In genomic region chr8:110749500-110750170, GRCm38 (mm10) we compare ENCODE assay signal across 9 mouse cellular contexts. TPM values are rescaled to one million over a fixed set of nuclear protein-coding genes. Genes with fewer than 3 reads are reported as not detected.
A peak's percentile ranks its signal among the peaks of the same experiment; 100 is the strongest.
DNase-seq lines count a peak whose midpoint lies in the region; ATAC-seq and TF ChIP-seq lines count a peak whose summit lies in the region.
"Had no signal": no experiment of that assay in that cellular context is flagged by ENCODE, and none has a peak within 500 bp of the region (broad histone marks: within the 10 kb centered on the region; RNA-seq: fewer than 3 reads in every experiment).

No protein-coding gene starts in this region.

- H3K27me3 ChIP-seq in liver, adult 2 months (ENCODE audit: control insufficient read depth, insufficient read depth, low read length): no peaks in the 10 kb centered on the region
- H3K27me3 ChIP-seq: heart, embryonic 15.5 days had no signal

- peak; percentile 66 for DNase-seq in adrenal gland, postnatal 10 days
- no peak for DNase-seq in adrenal gland, adult 8-10 months
- peak; percentile 27 for DNase-seq in liver, adult 2 months (ENCODE audit: extremely low read depth, low read depth, low spot score)
- DNase-seq in liver: no peak
- DNase-seq in embryo, embryonic 11 days: peak; percentile 75
- DNase-seq in mesoderm, embryonic 11.5 days (ENCODE audit: low read depth, low spot score): peak; percentile 85
- DNase-seq in testis, postnatal 10 days (ENCODE audit: low spot score): no peak

- 0 out of 2 replicates have a peak, but pooled peaks have one; percentile 16 for TF ChIP-seq CTCF in liver, adult 2 months (IDR thresholded peaks at IDR 0.05; ENCODE audit: low read depth, low read length)

- no peaks in the 10 kb centered on the region for H3K79me2 ChIP-seq in liver, adult 2 months (ENCODE audit: control insufficient read depth, insufficient read depth, low read length)

- no peak overlapping the region for H3K9ac ChIP-seq in liver, adult 2 months (ENCODE audit: low read depth, low read length)
- H3K9ac ChIP-seq: heart, embryonic 15.5 days had no signal

- H3K4me1 ChIP-seq in liver, adult 2 months (ENCODE audit: control insufficient read depth, insufficient read depth, low read length): no peaks in the 10 kb centered on the region

- no peak for TF ChIP-seq POLR2A in liver, adult 2 months (IDR thresholded peaks at IDR 0.05; ENCODE audit: extremely low read depth, insufficient read depth, low read length)

- no peak overlapping the region for H3K27ac ChIP-seq in liver, adult 2 months (replicated peaks; ENCODE audit: insufficient read depth, low read depth, low read length)
- H3K27ac ChIP-seq: heart, embryonic 15.5 days had no signal

- ATAC-seq in inflammation-experienced regulatory T-cells, adult 6 months: peak; percentile 48

- H3K36me3 ChIP-seq in liver, adult 2 months (ENCODE audit: control insufficient read depth, insufficient read depth, low read length): no peaks in the 10 kb centered on the region
- H3K36me3 ChIP-seq: heart, embryonic 15.5 days had no signal

- H3K4me3 ChIP-seq in liver, adult 2 months (ENCODE audit: insufficient read depth, low read depth, low read length): no peak overlapping the region
- H3K4me3 ChIP-seq: heart, embryonic 15.5 days had no signal

- WGBS in liver, adult 2 months: 54% methylated on average over 10 of the region's 10 CpGs

RNA-seq across cellular contexts. Expression of gene Mtss1l, which starts 28.4 kb away (rescaled TPM):
- total RNA-seq in adrenal gland, postnatal 10 days (2021): 10 to 100 TPM; 28.3 to 38.3 TPM
- 10 to 100 TPM; 19.5 to 28.8 (median 25.1) TPM for total RNA-seq in adrenal gland, adult 8-10 months (2022)
- 0.55 and 0.94 TPM in 2 replicates for total RNA-seq in liver, adult 2 months (2014; rRNA removed)
- polyA plus RNA-seq in liver, adult 2 months (2012; rRNA removed): 2.5 and 3.7 TPM in 2 replicates
- under 1 TPM in 1 of 3 experiments, not detected in 2; 0.19 TPM for polyA plus RNA-seq in inflammation-experienced regulatory T-cells, adult 6 months (2017; shearing (Covaris generic))

RNA-seq across cellular contexts. Expression of gene Il34, which starts 56.1 kb away (rescaled TPM):
- 1 to 10 TPM; 8.6 to 9.9 TPM for total RNA-seq in adrenal gland, postnatal 10 days (2021)
- 100 to 1,000 TPM in 1 of 4 experiments, 10 to 100 TPM in 3; 51.6 to 101 (median 76.5) TPM for total RNA-seq in adrenal gland, adult 8-10 months (2022)
- 2.4 and 4.8 TPM in 2 replicates for total RNA-seq in liver, adult 2 months (2014; rRNA removed)
- 5.6 and 7.3 TPM in 2 replicates for polyA plus RNA-seq in liver, adult 2 months (2012; rRNA removed)
- polyA plus RNA-seq in inflammation-experienced regulatory T-cells, adult 6 months (2017; shearing (Covaris generic)): not detected

Comparison
In these comparisons a context has a peak if more than half of its experiments do, and no peak if none do; other contexts are left out.
1. DNase-seq: peak in adrenal gland, postnatal 10 days (single experiment), liver, adult 2 months (single experiment), embryo, embryonic 11 days (single experiment) and mesoderm, embryonic 11.5 days (single experiment); none in adrenal gland, adult 8-10 months (single experiment), liver (single experiment) and testis, postnatal 10 days (single experiment).
2. RNA of gene Mtss1l, which starts 28.4 kb away (total RNA-seq): 28.3 to 38.3 TPM in adrenal gland, postnatal 10 days and 19.5 to 28.8 TPM in adrenal gland, adult 8-10 months; 0.55 to 0.94 TPM in liver, adult 2 months; every median in the first group is over 10 times any median in the second.